Mouse (Mus musculus) adrenal gland, adult 2 months (tissue): ENCODE measurements around the gene Rnf126. TPM values are rescaled to one million over a fixed set of nuclear protein-coding genes. Genes with fewer than 3 reads are reported as not detected.

Experiments used
- polyA plus RNA-seq: library from polyadenylated mRNA; depleted of rRNA; stranded (reverse); fragments of >200 nt; gene quantifications from 2 replicates; pipeline ENCODE4 v1.2.3, GENCODE M21; 2012; rRNA removed
- total RNA-seq, 2 experiments: library from RNA; stranded (reverse); gene quantifications; 2 replicates each; pipeline ENCODE4 v1.2.3; 2021

The Rnf126 gene
- total and polyA plus RNA-seq, 3 experiments: 51.6 to 222 (median 51.8) TPM

Other genes with a start within 250 kb of the Rnf126 start
Only the 30 nearest of the 34 such genes appear.
- 10 to 100 TPM; 26.7 to 30.9 TPM for gene Mier2, start 211.8 kb downstream of the Rnf126 start, total RNA-seq
- 150 and 154 TPM in 2 replicates for gene Mier2, start 211.8 kb downstream of the Rnf126 start, polyA plus RNA-seq
- not detected for gene Theg, start 179.6 kb downstream of the Rnf126 start, total RNA-seq
- not detected in 2 replicates for gene Theg, start 179.6 kb downstream of the Rnf126 start, polyA plus RNA-seq
- under 1 TPM; 0.10 to 0.14 TPM for gene C2cd4c, start 152.9 kb downstream of the Rnf126 start, total RNA-seq
- gene C2cd4c, start 152.9 kb downstream of the Rnf126 start, polyA plus RNA-seq: 0.12 and 0.25 TPM in 2 replicates
- gene Shc2, start 129.0 kb downstream of the Rnf126 start, total RNA-seq: 1 to 10 TPM; 2.0 to 6.7 TPM
- gene Shc2, start 129.0 kb downstream of the Rnf126 start, polyA plus RNA-seq: 4.8 and 9.1 TPM in 2 replicates
- not detected for gene Odf3l2, start 121.2 kb downstream of the Rnf126 start, total RNA-seq
- gene Odf3l2, start 121.2 kb downstream of the Rnf126 start, polyA plus RNA-seq: not detected in 2 replicates
- gene Madcam1, start 102.4 kb downstream of the Rnf126 start, total RNA-seq: not detected
- 0.46 TPM in 1 of 2 replicates, not detected in the other for gene Madcam1, start 102.4 kb downstream of the Rnf126 start, polyA plus RNA-seq
- 10 to 100 TPM; 29.5 to 40.7 TPM for gene Tpgs1, start 97.6 kb downstream of the Rnf126 start, total RNA-seq
- gene Tpgs1, start 97.6 kb downstream of the Rnf126 start, polyA plus RNA-seq: 147 and 149 TPM in 2 replicates
- 100 to 1,000 TPM in 1 of 2 experiments, 10 to 100 TPM in 1; 87.7 to 122 TPM for gene Cdc34, start 84.8 kb downstream of the Rnf126 start, total RNA-seq
- gene Cdc34, start 84.8 kb downstream of the Rnf126 start, polyA plus RNA-seq: 174 and 205 TPM in 2 replicates
- gene Gzmm, start 77.9 kb downstream of the Rnf126 start, total RNA-seq: 1 to 10 TPM; 1.0 to 2.2 TPM
- 0.52 and 0.55 TPM in 2 replicates for gene Gzmm, start 77.9 kb downstream of the Rnf126 start, polyA plus RNA-seq
- gene Bsg, start 62.5 kb downstream of the Rnf126 start, total RNA-seq: 100 to 1,000 TPM; 588 to 674 TPM
- gene Bsg, start 62.5 kb downstream of the Rnf126 start, polyA plus RNA-seq: 314 and 321 TPM in 2 replicates
- 1 to 10 TPM; 5.9 to 6.0 TPM for gene Hcn2, start 50.3 kb downstream of the Rnf126 start, total RNA-seq
- 20.2 and 27.8 TPM in 2 replicates for gene Hcn2, start 50.3 kb downstream of the Rnf126 start, polyA plus RNA-seq
- 10 to 100 TPM; 55.4 to 62.8 TPM for gene Polrmt, start 20.4 kb downstream of the Rnf126 start, total RNA-seq
- gene Polrmt, start 20.4 kb downstream of the Rnf126 start, polyA plus RNA-seq: 87.6 and 89.0 TPM in 2 replicates
- gene Fgf22, start 11.9 kb downstream of the Rnf126 start, total RNA-seq: not detected
- 0.18 and 0.68 TPM in 2 replicates for gene Fgf22, start 11.9 kb downstream of the Rnf126 start, polyA plus RNA-seq
- gene Fstl3, start 10.3 kb upstream of the Rnf126 start, total RNA-seq: 10 to 100 TPM in 1 of 2 experiments, 1 to 10 TPM in 1; 10.0 to 37.2 TPM
- 47.0 and 74.7 TPM in 2 replicates for gene Fstl3, start 10.3 kb upstream of the Rnf126 start, polyA plus RNA-seq
- under 1 TPM in 1 of 2 experiments, not detected in 1; 0.21 TPM for gene Prss57, start 24.0 kb upstream of the Rnf126 start, total RNA-seq
- 0.28 TPM in 1 of 2 replicates, not detected in the other for gene Prss57, start 24.0 kb upstream of the Rnf126 start, polyA plus RNA-seq
- 100 to 1,000 TPM in 1 of 2 experiments, 10 to 100 TPM in 1; 68.1 to 105 TPM for gene Palm, start 26.6 kb upstream of the Rnf126 start, total RNA-seq
- gene Palm, start 26.6 kb upstream of the Rnf126 start, polyA plus RNA-seq: 138 and 146 TPM in 2 replicates
- under 1 TPM; 0.31 to 0.32 TPM for gene Misp, start 54.0 kb upstream of the Rnf126 start, total RNA-seq
- 0.03 and 0.10 TPM in 2 replicates for gene Misp, start 54.0 kb upstream of the Rnf126 start, polyA plus RNA-seq
- 100 to 1,000 TPM; 217 to 332 TPM for gene Ptbp1, start 87.5 kb upstream of the Rnf126 start, total RNA-seq
- gene Ptbp1, start 87.5 kb upstream of the Rnf126 start, polyA plus RNA-seq: 175 and 259 TPM in 2 replicates
- under 1 TPM; 0.62 to 0.63 TPM for gene Prtn3, start 107.5 kb upstream of the Rnf126 start, total RNA-seq
- 3.4 and 4.1 TPM in 2 replicates for gene Prtn3, start 107.5 kb upstream of the Rnf126 start, polyA plus RNA-seq
- gene Plppr3, start 107.7 kb upstream of the Rnf126 start, total RNA-seq: 1 to 10 TPM; 1.2 to 2.2 TPM
- 4.2 and 4.6 TPM in 2 replicates for gene Plppr3, start 107.7 kb upstream of the Rnf126 start, polyA plus RNA-seq
- gene Elane, start 119.3 kb upstream of the Rnf126 start, total RNA-seq: under 1 TPM; 0.49 to 0.79 TPM
- 0.34 and 1.1 TPM in 2 replicates for gene Elane, start 119.3 kb upstream of the Rnf126 start, polyA plus RNA-seq
- gene Cfd, start 123.9 kb upstream of the Rnf126 start, total RNA-seq: 1,000 to 10,000 TPM; 2,358 to 4,405 TPM
- 4,988 and 13,425 TPM in 2 replicates for gene Cfd, start 123.9 kb upstream of the Rnf126 start, polyA plus RNA-seq
- gene Med16, start 142.0 kb upstream of the Rnf126 start, total RNA-seq: 10 to 100 TPM; 38.4 to 43.0 TPM
- gene Med16, start 142.0 kb upstream of the Rnf126 start, polyA plus RNA-seq: 126 and 132 TPM in 2 replicates
- not detected for gene Gm26602, start 143.9 kb upstream of the Rnf126 start, total RNA-seq
- not detected in 2 replicates for gene Gm26602, start 143.9 kb upstream of the Rnf126 start, polyA plus RNA-seq
- 1 to 10 TPM; 1.4 TPM for gene Kiss1r, start 150.0 kb upstream of the Rnf126 start, total RNA-seq
- 11.8 and 15.1 TPM in 2 replicates for gene Kiss1r, start 150.0 kb upstream of the Rnf126 start, polyA plus RNA-seq
- 10 to 100 TPM; 87.8 to 93.5 TPM for gene R3hdm4, start 154.3 kb upstream of the Rnf126 start, total RNA-seq
- gene R3hdm4, start 154.3 kb upstream of the Rnf126 start, polyA plus RNA-seq: 197 and 231 TPM in 2 replicates
- gene Arid3a, start 160.1 kb upstream of the Rnf126 start, total RNA-seq: 1 to 10 TPM; 4.6 to 6.5 TPM
- gene Arid3a, start 160.1 kb upstream of the Rnf126 start, polyA plus RNA-seq: 5.9 and 9.1 TPM in 2 replicates
- gene Wdr18, start 193.2 kb upstream of the Rnf126 start, total RNA-seq: 10 to 100 TPM; 29.4 to 31.5 TPM
- 66.1 and 66.8 TPM in 2 replicates for gene Wdr18, start 193.2 kb upstream of the Rnf126 start, polyA plus RNA-seq
- under 1 TPM in 1 of 2 experiments, not detected in 1; 0.31 TPM for gene Grin3b, start 203.8 kb upstream of the Rnf126 start, total RNA-seq
- 0.09 and 0.17 TPM in 2 replicates for gene Grin3b, start 203.8 kb upstream of the Rnf126 start, polyA plus RNA-seq
- gene Tmem259, start 217.4 kb upstream of the Rnf126 start, total RNA-seq: 100 to 1,000 TPM; 142 to 143 TPM
- gene Tmem259, start 217.4 kb upstream of the Rnf126 start, polyA plus RNA-seq: 619 and 624 TPM in 2 replicates